Mouse (Mus musculus) megakaryocyte, embryonic 14.5 days (primary cell): ENCODE results near the gene Adgrv1.

ENCODE experiments used
- FLI1 ChIP-seq: IDR thresholded peaks from 2 replicates; pipeline ENCODE4 v1.6.1; 2012; ENCODE audit warnings: low read length, inconsistent platforms, mixed read lengths
- GATA1 ChIP-seq: IDR thresholded peaks from 3 replicates; pipeline ENCODE4 v1.6.1; 2012; ENCODE audit warnings: mixed read lengths, low read length, inconsistent platforms, borderline replicate concordance

GRCm38 (mm10) chr13:81370801-81371456 lies 262.0 kb downstream of the Adgrv1 start:
- TF ChIP-seq GATA1 (no peak), FLI1 (no peak)
